Mouse (Mus musculus) cerebellum, adult 11-12 months (tissue): Measurements from ENCODE around the gene Fbxl15.

Experiments used
- DNase-seq: peaks from one replicate; pipeline ENCODE4 v3.0.0; 2022

The Fbxl15 gene

GRCm38 (mm10) chr19:46328081-46329030, at the start of gene Fbxl15:
Gene Fbxl15, plus strand, starts transcription at chr19:46328184.
- peak; percentile 97 for DNase-seq

GRCm38 (mm10) chr19:46282081-46282849, 45.7 kb upstream of the Fbxl15 start:
- no peak for DNase-seq

DNA sequence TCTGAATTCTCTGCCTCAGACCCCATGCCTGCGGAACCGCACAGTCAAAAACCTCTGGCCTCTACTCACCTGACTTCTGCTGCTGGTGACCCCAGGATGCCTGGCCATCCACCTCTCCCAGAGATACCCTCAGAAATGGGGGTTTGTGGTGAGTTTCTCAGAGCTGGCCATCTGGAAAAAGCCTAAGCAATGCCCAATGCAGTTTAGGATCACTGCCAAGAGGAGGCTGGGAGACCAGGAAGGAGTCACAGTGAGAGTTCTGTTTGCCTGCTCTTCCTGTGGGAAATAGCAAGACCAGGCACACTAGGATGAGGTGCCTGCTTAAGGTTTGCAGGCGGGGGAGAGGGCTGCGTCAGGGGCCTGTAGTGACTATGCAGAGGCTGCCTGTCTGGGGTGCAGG, 43.3 kb upstream of the Fbxl15 start:
- peak; percentile 47 for DNase-seq

- DNase-seq = peak; percentile 42
Observed at GRCm38 (mm10) chr19:46285631-46286030, 42.4 kb upstream of the Fbxl15 start.

DNA sequence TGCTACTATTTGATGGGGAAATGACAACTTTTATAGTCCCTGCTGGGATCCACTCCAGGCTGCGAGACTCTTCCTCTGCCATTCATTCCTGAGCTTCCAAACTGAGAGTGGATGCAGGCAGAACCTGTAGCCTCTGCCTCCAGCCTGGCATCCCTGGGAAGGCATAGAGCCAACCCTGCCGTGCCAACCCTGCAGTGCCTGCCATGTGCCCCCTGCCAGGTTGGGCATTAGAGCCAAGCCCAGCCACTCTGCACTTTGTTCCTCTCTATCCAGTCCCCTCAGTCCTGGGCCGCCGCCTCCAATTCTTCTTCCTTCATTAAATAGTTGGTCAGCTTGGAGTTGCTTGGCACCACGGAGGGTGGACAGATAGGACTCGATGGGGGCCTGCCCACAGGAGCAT, 41.9 kb upstream of the Fbxl15 start:
- peak; percentile 91 for DNase-seq

- DNase-seq = no peak
Observed at GRCm38 (mm10) chr19:46286926-46287325, 41.1 kb upstream of the Fbxl15 start.

DNA sequence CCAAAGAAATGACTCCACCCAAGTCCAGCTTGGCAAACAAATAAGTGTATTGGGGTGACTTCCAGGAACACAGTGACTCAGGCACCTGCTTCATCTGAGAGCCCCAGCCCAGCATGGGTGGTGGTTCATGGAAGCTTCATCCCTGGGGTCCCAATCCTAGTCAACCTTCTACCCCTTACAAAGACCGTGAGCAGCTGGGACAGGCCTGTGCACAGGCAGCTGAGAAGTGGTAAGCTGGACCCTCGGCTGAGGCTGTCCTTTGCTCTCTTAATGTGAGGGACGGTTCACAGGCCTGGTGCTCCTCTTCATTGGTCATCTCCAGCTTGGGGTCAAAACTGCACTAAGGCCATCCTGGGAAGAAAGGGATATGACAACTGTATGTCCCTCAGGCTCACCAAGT, 40.4 kb upstream of the Fbxl15 start:
- no peak for DNase-seq

DNA sequence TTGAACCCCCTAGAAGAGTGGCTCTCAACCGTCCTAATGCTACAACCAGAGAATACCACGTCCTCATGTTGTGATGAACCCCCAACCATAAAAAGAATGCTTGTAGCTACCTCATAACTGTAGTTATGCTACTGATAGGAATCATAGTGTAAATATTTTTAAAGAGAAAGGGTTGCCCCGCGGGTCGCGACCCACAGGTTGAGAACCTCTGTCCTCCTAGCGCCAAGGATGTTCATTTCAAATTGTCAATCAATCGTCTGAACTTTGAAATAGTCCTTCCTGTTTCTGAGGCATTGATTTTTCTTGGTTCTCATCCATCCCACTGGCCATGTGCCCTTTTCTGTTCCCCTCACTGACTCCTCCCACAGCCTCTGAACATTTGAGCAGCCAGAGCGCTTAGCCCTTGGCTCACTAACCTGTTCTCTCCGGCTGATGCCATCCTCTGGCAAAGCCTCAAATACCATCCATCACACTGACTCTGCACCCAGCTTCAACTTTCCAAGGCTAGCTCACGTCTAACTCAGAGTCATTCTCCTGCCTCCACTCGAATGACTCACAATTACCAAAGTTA, 37.4 kb upstream of the Fbxl15 start:
- DNase-seq = no peak

- no peak for DNase-seq
Observed at GRCm38 (mm10) chr19:46296938-46297337, 31.0 kb upstream of the Fbxl15 start.

GRCm38 (mm10) chr19:46300294-46301045, 27.5 kb upstream of the Fbxl15 start:
- no peak for DNase-seq

DNA sequence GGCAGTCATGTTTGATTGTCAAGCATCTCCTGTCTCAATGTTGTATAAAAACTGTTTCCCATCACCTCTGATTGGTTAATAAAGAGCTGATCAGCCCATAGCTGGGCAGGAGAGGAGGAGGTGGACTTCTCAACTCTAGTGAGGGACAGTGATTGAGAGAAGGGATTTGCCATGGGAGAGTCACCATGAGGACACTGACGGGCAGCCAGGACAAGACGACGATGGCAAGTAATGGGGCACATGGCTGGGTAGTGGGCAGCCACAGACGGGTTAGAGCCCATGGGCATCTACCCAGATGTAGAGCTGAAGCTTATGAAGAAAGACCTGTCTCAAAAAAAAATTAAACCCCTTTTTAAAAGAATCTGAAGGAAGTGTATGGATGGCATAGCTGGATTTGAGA, 25.4 kb upstream of the Fbxl15 start:
- no peak for DNase-seq

DNA sequence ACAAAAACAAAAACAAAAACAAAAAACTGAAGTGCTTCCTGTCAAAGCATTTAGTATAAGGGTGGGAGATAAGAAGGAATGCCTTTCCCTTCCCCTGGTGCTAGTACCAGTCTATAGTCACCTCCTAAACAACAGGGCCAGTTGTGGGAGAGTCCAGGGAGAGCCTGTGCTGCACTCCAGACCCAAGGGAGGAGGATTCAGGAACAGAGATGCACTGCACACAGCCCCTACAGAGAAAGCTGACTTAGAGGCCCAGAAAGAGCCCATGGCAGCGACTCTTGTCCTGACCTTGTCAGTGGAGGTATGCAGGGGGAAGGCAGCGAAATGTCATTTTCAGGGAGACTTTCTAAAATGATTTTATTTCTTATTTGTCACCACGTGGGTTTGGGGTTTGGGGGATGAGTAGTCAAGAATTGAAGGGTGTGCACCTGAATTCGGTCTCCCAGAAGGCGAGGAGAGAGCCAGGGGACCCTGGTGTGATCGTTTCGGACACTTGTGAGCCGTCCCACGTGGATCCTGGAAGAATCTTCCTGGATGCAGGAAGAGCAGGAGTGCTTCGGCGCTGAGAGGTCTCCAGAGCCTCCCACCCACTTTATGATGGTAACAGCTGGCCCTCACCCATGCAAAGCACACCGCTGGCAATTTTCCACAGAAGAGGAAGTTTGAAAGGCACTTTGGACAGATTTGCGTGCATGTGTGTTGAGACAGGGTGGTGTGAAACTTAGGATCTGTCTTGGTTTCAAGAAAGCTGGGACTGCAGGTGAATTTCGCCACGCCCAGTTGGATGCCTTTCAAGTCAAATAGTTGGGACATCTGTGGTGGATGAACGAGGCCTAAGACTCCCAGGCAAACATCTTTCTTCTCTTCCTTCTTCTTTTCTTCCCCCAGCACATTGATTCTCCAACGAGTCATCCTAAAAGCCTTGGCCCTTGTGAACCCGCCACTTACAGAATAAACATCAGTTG, 24.5 kb upstream of the Fbxl15 start:
- peak; percentile 28 for DNase-seq

DNA sequence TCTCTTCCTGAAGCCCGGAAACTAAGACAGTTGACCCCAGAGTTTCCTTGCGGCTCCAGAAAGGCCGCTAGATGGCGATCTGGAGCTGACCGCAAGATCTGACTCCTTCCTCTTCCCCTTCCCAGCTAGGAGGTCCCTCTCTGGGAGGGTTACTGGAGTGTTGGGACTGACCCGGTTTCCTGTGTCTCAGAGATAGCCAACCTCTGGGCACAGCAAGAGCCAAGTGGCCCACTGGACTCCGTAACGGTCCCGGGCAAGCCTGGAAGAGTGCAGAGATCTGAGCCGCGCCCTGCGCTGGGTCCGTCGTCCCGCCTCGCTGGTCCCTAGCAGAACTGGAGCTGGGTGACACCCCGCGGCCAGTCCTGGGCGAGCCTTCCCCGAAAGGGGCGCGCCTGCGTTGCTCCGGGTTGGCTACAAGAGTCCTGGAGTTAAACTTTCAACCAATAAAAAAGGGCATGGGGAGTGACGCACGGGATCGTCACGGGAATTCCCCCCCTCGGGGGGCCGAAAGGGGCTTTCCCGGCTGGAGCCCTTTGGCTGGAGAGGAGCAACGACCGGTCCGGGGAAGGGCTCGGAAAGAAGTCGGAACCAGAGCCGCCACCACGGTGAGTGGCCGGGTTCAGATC, 23.7 kb upstream of the Fbxl15 start, which contains the start of gene Nfkb2:
Nfkb2 (plus strand) TSS at position 105 of the 626 bp plus-strand sequence.
- DNase-seq = peak; percentile 72

GRCm38 (mm10) chr19:46304908-46305333, 23.1 kb upstream of the Fbxl15 start:
- DNase-seq = peak; percentile 25

GRCm38 (mm10) chr19:46305432-46306267, 22.3 kb upstream of the Fbxl15 start:
- DNase-seq = peak; percentile 48

DNA sequence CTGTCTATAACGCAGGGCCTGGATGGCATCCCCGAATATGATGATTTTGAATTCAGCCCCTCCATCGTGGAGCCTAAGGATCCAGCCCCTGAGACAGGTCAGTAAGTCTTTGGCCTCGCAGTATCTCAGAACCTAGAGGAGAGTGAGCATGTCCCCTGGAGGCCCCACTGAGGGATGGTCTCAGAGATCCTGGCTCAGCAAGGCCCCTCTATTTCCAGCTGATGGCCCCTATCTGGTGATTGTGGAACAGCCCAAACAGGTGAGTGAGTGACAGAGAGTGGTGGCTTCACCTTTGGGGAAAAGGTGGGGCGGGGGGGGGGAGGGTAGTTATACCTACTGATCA, 21.7 kb upstream of the Fbxl15 start:
- DNase-seq = peak; percentile 19

GRCm38 (mm10) chr19:46306751-46307289, 21.2 kb upstream of the Fbxl15 start:
- DNase-seq = peak; percentile 40

DNA sequence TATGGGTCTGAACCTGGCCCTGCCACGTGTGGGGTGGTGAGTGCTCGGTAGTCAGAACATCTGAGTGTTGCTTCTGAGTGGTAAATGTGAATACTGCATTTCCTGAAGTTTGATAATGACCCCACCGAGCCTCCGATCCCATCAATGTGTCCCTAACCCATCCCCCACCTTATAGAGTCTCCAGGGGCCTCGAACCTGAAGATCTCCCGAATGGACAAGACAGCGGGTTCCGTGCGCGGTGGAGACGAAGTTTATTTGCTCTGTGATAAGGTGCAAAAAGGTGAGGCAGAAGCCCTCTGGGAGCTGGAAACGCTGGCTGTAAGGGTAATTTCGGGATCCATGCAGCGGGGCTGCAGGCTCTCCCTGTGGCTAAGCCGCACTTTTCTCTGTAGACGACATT, 20.2 kb upstream of the Fbxl15 start:
- peak; percentile 37 for DNase-seq

- DNase-seq = peak; percentile 48
Observed at GRCm38 (mm10) chr19:46308303-46308702, 19.7 kb upstream of the Fbxl15 start.
